Mouse (Mus musculus) small intestine, adult 2 months (tissue): ENCODE measurements around the gene Napepld.

Experiments used
- CTCF ChIP-seq: fragments of 200-500 bp; IDR thresholded peaks from 2 replicates; pipeline ENCODE4 v1.5.1; 2012; ENCODE audit warnings: low read depth, mild to moderate bottlenecking, control low read depth, inconsistent platforms, low read length, moderate library complexity, mixed read lengths; ENCODE audit not compliant: insufficient replicate concordance, insufficient read length; ENCODE audit errors: extremely low read depth
- POLR2A ChIP-seq: fragments of 200-500 bp; IDR thresholded peaks from 2 replicates; pipeline ENCODE4 v1.6.1; 2012; ENCODE audit warnings: low read depth, mild to moderate bottlenecking, control low read depth, inconsistent platforms, low read length, moderate library complexity

GRCm38 (mm10) chr5:21724427-21724826, 23.2 kb upstream of the Napepld start:
- TF ChIP-seq CTCF (no peak), POLR2A (no peak)
